Mouse (Mus musculus): Measurements from ENCODE around the gene Filip1. TPM values are rescaled to one million over a fixed set of nuclear protein-coding genes. Genes with fewer than 3 reads are reported as not detected.

Filip1 gene
- polyA plus RNA-seq, 1 experiment from 2014 or later, result 19.8 TPM

- ATAC-seq (replicated peaks; ENCODE audit: insufficient number of reproducible peaks, low FRiP score, low TSS enrichment), result no peak
- WGBS (ENCODE audit: insufficient replicate concordance), result 61% methylated on average over 20 of the region's 20 CpGs
- H3K4me1 ChIP-seq (ENCODE audit: control insufficient read depth, insufficient read depth, low read length), result peaks cover 11% of the 10 kb centered on the region; the same call in 1 of the 2 replicates
- no peaks in the 10 kb centered on the region for H3K9me3 ChIP-seq (replicated peaks; ENCODE audit: control insufficient read depth, low read length)
- no peaks in the 10 kb centered on the region for H3K36me3 ChIP-seq (ENCODE audit: control insufficient read depth, insufficient read depth, low read length)
- H3K27me3 ChIP-seq (ENCODE audit: control insufficient read depth, insufficient read depth, low read length), result no peaks in the 10 kb centered on the region
- H3K27ac ChIP-seq (ENCODE audit: low read depth, low read length), result peak overlapping the region; percentile 35; the same call in 1 of the 2 replicates
- H3K9ac ChIP-seq (ENCODE audit: low read depth, low read length), result no peak overlapping the region
- H3K4me3 ChIP-seq (ENCODE audit: low read depth, low read length), result no peak overlapping the region
- peak overlapping the region; percentile 10; the same call in 1 of the 2 replicates for H3K4me2 ChIP-seq
Measured at GRCm38 (mm10) chr9:79875522-79876131, 137.0 kb downstream of the Filip1 start.

GRCm38 (mm10) chr9:79872598-79872997 lies 140.1 kb downstream of the Filip1 start:
- no peak overlapping the region for H3K27ac ChIP-seq (ENCODE audit: low read depth, low read length)
- no peaks in the 10 kb centered on the region for H3K9me3 ChIP-seq (replicated peaks; ENCODE audit: control insufficient read depth, low read length)

GRCm38 (mm10) chr9:79869512-79869911 lies 143.1 kb downstream of the Filip1 start:
- 77% methylated on average over 5 of the region's 5 CpGs for WGBS (ENCODE audit: insufficient replicate concordance)
- H3K36me3 ChIP-seq (ENCODE audit: control insufficient read depth, insufficient read depth, low read length), result no peaks in the 10 kb centered on the region
- no peak overlapping the region for H3K9ac ChIP-seq (ENCODE audit: low read depth, low read length)
- no peaks in the 10 kb centered on the region for H3K9me3 ChIP-seq (replicated peaks; ENCODE audit: control insufficient read depth, low read length)
- no peak overlapping the region for H3K4me3 ChIP-seq (ENCODE audit: low read depth, low read length)
- no peaks in the 10 kb centered on the region for H3K27me3 ChIP-seq (ENCODE audit: control insufficient read depth, insufficient read depth, low read length)
- no peak overlapping the region for H3K4me2 ChIP-seq
- no peak overlapping the region for H3K27ac ChIP-seq (ENCODE audit: low read depth, low read length)
- H3K4me1 ChIP-seq (ENCODE audit: control insufficient read depth, insufficient read depth, low read length), result 0 out of 2 replicates have a peak, but pooled peaks cover 4% of the 10 kb centered on the region
- no peak for ATAC-seq (replicated peaks; ENCODE audit: insufficient number of reproducible peaks, low FRiP score, low TSS enrichment)

More at GRCm38 (mm10) chr9:79872598-79872997, 140.1 kb downstream of the Filip1 start:
- H3K4me1 ChIP-seq (ENCODE audit: control insufficient read depth, insufficient read depth, low read length), result peaks cover 11% of the 10 kb centered on the region; the same call in 1 of the 2 replicates
- WGBS (ENCODE audit: insufficient replicate concordance), result 52% methylated on average over 2 of the region's 2 CpGs
- no peaks in the 10 kb centered on the region for H3K36me3 ChIP-seq (ENCODE audit: control insufficient read depth, insufficient read depth, low read length)
- no peak overlapping the region for H3K4me3 ChIP-seq (ENCODE audit: low read depth, low read length)
- H3K4me2 ChIP-seq, result no peak overlapping the region
- ATAC-seq (replicated peaks; ENCODE audit: insufficient number of reproducible peaks, low FRiP score, low TSS enrichment), result 0 out of 2 replicates have a peak, but pooled peaks have one; percentile 10
- H3K27me3 ChIP-seq (ENCODE audit: control insufficient read depth, insufficient read depth, low read length), result no peaks in the 10 kb centered on the region
- no peak overlapping the region for H3K9ac ChIP-seq (ENCODE audit: low read depth, low read length)

GRCm38 (mm10) chr9:79865998-79866397 lies 146.7 kb downstream of the Filip1 start:
- ATAC-seq (replicated peaks; ENCODE audit: insufficient number of reproducible peaks, low FRiP score, low TSS enrichment), result no peak
- H3K27me3 ChIP-seq (ENCODE audit: control insufficient read depth, insufficient read depth, low read length), result no peaks in the 10 kb centered on the region
- no peaks in the 10 kb centered on the region for H3K9me3 ChIP-seq (replicated peaks; ENCODE audit: control insufficient read depth, low read length)
- H3K4me3 ChIP-seq (ENCODE audit: low read depth, low read length), result no peak overlapping the region
- WGBS (ENCODE audit: insufficient replicate concordance), result 68% methylated on average over 7 of the region's 7 CpGs
- no peak overlapping the region for H3K27ac ChIP-seq (ENCODE audit: low read depth, low read length)
- H3K4me1 ChIP-seq (ENCODE audit: control insufficient read depth, insufficient read depth, low read length), result no peaks in the 10 kb centered on the region
- H3K36me3 ChIP-seq (ENCODE audit: control insufficient read depth, insufficient read depth, low read length), result no peaks in the 10 kb centered on the region
- H3K9ac ChIP-seq (ENCODE audit: low read depth, low read length), result no peak overlapping the region
- no peak overlapping the region for H3K4me2 ChIP-seq

- H3K4me2 ChIP-seq, result no peak overlapping the region
- no peak overlapping the region for H3K9ac ChIP-seq (ENCODE audit: low read depth, low read length)
- H3K27ac ChIP-seq (ENCODE audit: low read depth, low read length), result no peak overlapping the region
- H3K4me3 ChIP-seq (ENCODE audit: low read depth, low read length), result no peak overlapping the region
- 63% methylated on average over 6 of the region's 6 CpGs for WGBS (ENCODE audit: insufficient replicate concordance)
- no peak for ATAC-seq (replicated peaks; ENCODE audit: insufficient number of reproducible peaks, low FRiP score, low TSS enrichment)
- H3K4me1 ChIP-seq (ENCODE audit: control insufficient read depth, insufficient read depth, low read length), result no peaks in the 10 kb centered on the region
- H3K36me3 ChIP-seq (ENCODE audit: control insufficient read depth, insufficient read depth, low read length), result no peaks in the 10 kb centered on the region
- no peaks in the 10 kb centered on the region for H3K9me3 ChIP-seq (replicated peaks; ENCODE audit: control insufficient read depth, low read length)
- H3K27me3 ChIP-seq (ENCODE audit: control insufficient read depth, insufficient read depth, low read length), result no peaks in the 10 kb centered on the region
Measured at GRCm38 (mm10) chr9:79862544-79862943, 150.1 kb downstream of the Filip1 start.

- no peaks in the 10 kb centered on the region for H3K9me3 ChIP-seq (replicated peaks; ENCODE audit: control insufficient read depth, low read length)
- H3K4me3 ChIP-seq (ENCODE audit: low read depth, low read length), result no peak overlapping the region
- no peak overlapping the region for H3K4me2 ChIP-seq
- H3K27me3 ChIP-seq (ENCODE audit: control insufficient read depth, insufficient read depth, low read length), result no peaks in the 10 kb centered on the region
- no peak overlapping the region for H3K9ac ChIP-seq (ENCODE audit: low read depth, low read length)
- no peaks in the 10 kb centered on the region for H3K4me1 ChIP-seq (ENCODE audit: control insufficient read depth, insufficient read depth, low read length)
- H3K27ac ChIP-seq (ENCODE audit: low read depth, low read length), result no peak overlapping the region
- H3K36me3 ChIP-seq (ENCODE audit: control insufficient read depth, insufficient read depth, low read length), result no peaks in the 10 kb centered on the region
- ATAC-seq (replicated peaks; ENCODE audit: insufficient number of reproducible peaks, low FRiP score, low TSS enrichment), result no peak
Measured at GRCm38 (mm10) chr9:79847099-79847498, 165.6 kb downstream of the Filip1 start.

- no peaks in the 10 kb centered on the region for H3K9me3 ChIP-seq (replicated peaks; ENCODE audit: control insufficient read depth, low read length)
- no peak for ATAC-seq (replicated peaks; ENCODE audit: insufficient number of reproducible peaks, low FRiP score, low TSS enrichment)
- no peak overlapping the region for H3K9ac ChIP-seq (ENCODE audit: low read depth, low read length)
Measured at GRCm38 (mm10) chr9:79842615-79843014, 170.0 kb downstream of the Filip1 start.

GRCm38 (mm10) chr9:79842028-79842427 lies 170.6 kb downstream of the Filip1 start:
- Histone ChIP-seq H3K36me3 (ENCODE audit: control insufficient read depth, insufficient read depth, low read length) (no peaks in the 10 kb centered on the region), H3K27ac (ENCODE audit: low read depth, low read length) (no peak overlapping the region), H3K9ac (ENCODE audit: low read depth, low read length) (no peak overlapping the region), H3K4me1 (ENCODE audit: control insufficient read depth, insufficient read depth, low read length) (no peaks in the 10 kb centered on the region), H3K9me3 (replicated peaks; ENCODE audit: control insufficient read depth, low read length) (no peaks in the 10 kb centered on the region), H3K27me3 (ENCODE audit: control insufficient read depth, insufficient read depth, low read length) (no peaks in the 10 kb centered on the region), H3K4me2 (no peak overlapping the region), H3K4me3 (ENCODE audit: low read depth, low read length) (no peak overlapping the region)
- no peak for ATAC-seq (replicated peaks; ENCODE audit: insufficient number of reproducible peaks, low FRiP score, low TSS enrichment)

More at GRCm38 (mm10) chr9:79842615-79843014, 170.0 kb downstream of the Filip1 start:
- Histone ChIP-seq H3K27ac (ENCODE audit: low read depth, low read length) (no peak overlapping the region), H3K36me3 (ENCODE audit: control insufficient read depth, insufficient read depth, low read length) (no peaks in the 10 kb centered on the region), H3K4me1 (ENCODE audit: control insufficient read depth, insufficient read depth, low read length) (no peaks in the 10 kb centered on the region), H3K4me2 (no peak overlapping the region), H3K27me3 (ENCODE audit: control insufficient read depth, insufficient read depth, low read length) (no peaks in the 10 kb centered on the region), H3K4me3 (ENCODE audit: low read depth, low read length) (no peak overlapping the region)
- WGBS (ENCODE audit: insufficient replicate concordance), result 68% methylated on average over 6 of the region's 6 CpGs

GRCm38 (mm10) chr9:79831294-79831693 lies 181.4 kb downstream of the Filip1 start:
- Histone ChIP-seq H3K9me3 (replicated peaks; ENCODE audit: control insufficient read depth, low read length) (no peaks in the 10 kb centered on the region), H3K4me1 (ENCODE audit: control insufficient read depth, insufficient read depth, low read length) (0 out of 2 replicates have a peak, but pooled peaks cover 4% of the 10 kb centered on the region), H3K9ac (ENCODE audit: low read depth, low read length) (no peak overlapping the region), H3K27me3 (ENCODE audit: control insufficient read depth, insufficient read depth, low read length) (no peaks in the 10 kb centered on the region), H3K4me3 (ENCODE audit: low read depth, low read length) (no peak overlapping the region), H3K36me3 (ENCODE audit: control insufficient read depth, insufficient read depth, low read length) (no peaks in the 10 kb centered on the region), H3K27ac (ENCODE audit: low read depth, low read length) (no peak overlapping the region), H3K4me2 (no peak overlapping the region)
- WGBS (ENCODE audit: insufficient replicate concordance), result 87% methylated on average over 1 of the region's 1 CpGs
- ATAC-seq (replicated peaks; ENCODE audit: insufficient number of reproducible peaks, low FRiP score, low TSS enrichment), result no peak
